Mouse (Mus musculus) liver, embryonic 11.5 days (tissue): ENCODE measurements around the gene Terf2. TPM values are rescaled to one million over a fixed set of nuclear protein-coding genes. Genes with fewer than 3 reads are reported as not detected.

Experiments
- ATAC-seq: fragments of 200-750 bp; cut with Nextera tagmentation; replicated peaks from 2 replicates; pipeline ENCODE4 v1.8.0; 2017; ENCODE audit warnings: moderate number of reproducible peaks, mild to moderate bottlenecking, moderate TSS enrichment, moderate library complexity; ENCODE audit not compliant: low FRiP score
- DNase-seq: peaks from one replicate; pipeline ENCODE4 v3.0.0-alpha.2; 2017; ENCODE audit warnings: low spot score
- H3K27ac ChIP-seq: fragments of 300-500 bp; sonication (generic); 2 replicates; pipeline ENCODE4 v1.5.1; 2014; ENCODE audit warnings: mild to moderate bottlenecking, low read depth, low read length, control low read depth
- H3K27me3 ChIP-seq: fragments of 300-500 bp; sonication (generic); replicated peaks from 2 replicates; pipeline ENCODE4 v1.6.1; 2014; ENCODE audit warnings: low read length, mixed read lengths; ENCODE audit not compliant: control insufficient read depth, insufficient read depth
- H3K36me3 ChIP-seq: fragments of 300-500 bp; sonication (generic); 2 replicates; pipeline ENCODE4 v1.6.1; 2014; ENCODE audit warnings: mild to moderate bottlenecking, low read length, moderate library complexity, mixed read lengths; ENCODE audit not compliant: control insufficient read depth, insufficient read depth
- H3K4me1 ChIP-seq: fragments of 300-500 bp; sonication (generic); replicated peaks from 2 replicates; pipeline ENCODE4 v1.6.1; 2014; ENCODE audit warnings: low read length, mixed read lengths; ENCODE audit not compliant: control insufficient read depth, insufficient read depth
- H3K4me2 ChIP-seq: fragments of 300-500 bp; sonication (generic); 2 replicates; pipeline ENCODE4 v1.6.1; 2014; ENCODE audit warnings: mild to moderate bottlenecking, control low read depth, moderate library complexity
- H3K4me3 ChIP-seq: fragments of 300-500 bp; sonication (generic); 2 replicates; pipeline ENCODE4 v1.5.1; 2014; ENCODE audit warnings: low read depth, low read length, control low read depth
- H3K9ac ChIP-seq: fragments of 300-500 bp; sonication (generic); 2 replicates; pipeline ENCODE4 v1.6.1; 2014; ENCODE audit warnings: low read depth, low read length, control low read depth
- H3K9me3 ChIP-seq: fragments of 300-500 bp; sonication (generic); 2 replicates; pipeline ENCODE4 v1.6.1; 2016; ENCODE audit warnings: low read length, inconsistent platforms, mixed read lengths; ENCODE audit not compliant: control insufficient read depth
- WGBS: fragments of 180-500 bp; shearing (Covaris S2); extraction: QIAGEN DNeasy Blood & Tissue Kit; methylation state at CpG from one replicate; pipeline ENCODE4 v1.1.7; 2014; 5-methylcytosine and 5-hydroxymethylcytosine counted together
- polyA plus RNA-seq: library from polyadenylated mRNA; unstranded; fragments of >200 nt; fragmentation: Nextera tagmentation; extraction: Ambion mirVana; gene quantifications from 2 replicates; pipeline ENCODE4 v1.2.1, GENCODE M21; 2014

The Terf2 gene
- 8.7 and 11.3 TPM in 2 replicates for polyA plus RNA-seq

DNA sequence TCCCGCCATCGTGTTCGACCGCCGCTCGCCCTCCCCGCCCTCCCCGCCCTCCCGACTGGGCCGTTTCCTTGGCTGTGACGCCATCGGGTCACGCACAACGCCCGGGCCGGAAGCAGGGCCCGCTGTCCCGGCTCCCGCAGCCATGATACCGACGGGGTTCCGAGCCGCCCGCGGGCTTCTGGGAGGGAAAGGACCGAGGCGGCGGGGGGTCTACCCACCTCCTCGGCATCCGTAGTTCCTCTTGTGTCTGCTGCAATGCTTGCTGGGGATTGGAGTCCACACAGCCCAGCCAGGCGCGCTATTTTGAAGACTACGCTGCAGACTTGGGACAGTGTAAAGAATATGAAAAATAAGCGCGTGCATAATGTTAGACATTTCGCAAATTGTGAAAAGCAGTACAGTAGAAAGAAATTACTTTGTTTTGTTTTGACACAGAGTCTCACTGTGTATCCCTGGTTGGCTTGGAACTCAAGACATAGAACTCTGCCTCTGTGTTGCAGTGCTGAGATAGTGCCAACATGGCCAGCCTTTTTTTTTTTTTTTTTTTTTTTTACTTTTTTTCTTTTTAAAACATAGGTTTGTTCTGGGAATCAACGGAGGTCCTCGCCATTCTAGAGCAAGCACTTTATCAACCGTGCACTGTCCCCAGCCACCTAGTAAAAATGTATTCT, at the start of gene Terf2:
Gene Terf2, minus strand, starts transcription at position 182 of the 671 bp plus-strand sequence.
- peaks cover 5% of the 10 kb centered on the region for H3K4me1 ChIP-seq
- WGBS, result 3% methylated on average over 39 of the region's 39 CpGs
- H3K36me3 ChIP-seq, result peaks cover 8% of the 10 kb centered on the region; the same call in 1 of the 2 replicates
- H3K4me3 ChIP-seq, result peak within 1 kb of the TSS; percentile 84
- H3K9ac ChIP-seq, result peak within 1 kb of the TSS; percentile 91
- H3K27ac ChIP-seq, result peak within 1 kb of the TSS; percentile 93
- no peaks in the 10 kb centered on the region for H3K9me3 ChIP-seq
- ATAC-seq (peak; percentile 94), DNase-seq (peak; percentile 93)
- H3K4me2 ChIP-seq, result peak within 1 kb of the TSS; percentile 81
- H3K27me3 ChIP-seq, result no peaks in the 10 kb centered on the region

DNA sequence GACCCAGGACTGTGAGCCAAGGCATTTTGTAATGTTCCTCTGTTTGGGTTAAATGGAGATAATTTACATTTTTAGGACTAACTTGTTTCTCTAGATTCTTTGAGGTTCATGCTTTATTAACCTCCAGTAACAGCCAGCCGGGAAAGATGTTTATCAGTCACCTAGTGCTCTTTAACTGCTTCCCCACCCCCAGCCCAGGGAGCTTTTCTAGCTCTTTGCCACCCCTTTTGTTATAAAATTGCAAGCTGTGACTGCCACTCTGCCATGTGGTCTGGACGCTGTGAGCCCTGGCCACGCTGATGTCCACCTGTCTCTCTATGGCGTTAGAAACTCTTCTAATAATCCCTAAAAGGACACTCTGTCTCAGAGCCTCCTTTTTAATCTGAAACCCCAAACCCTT, 47.2 kb upstream of the Terf2 start:
- H3K27me3 ChIP-seq, result no peaks in the 10 kb centered on the region
- 63% methylated on average over 4 of the region's 4 CpGs for WGBS

DNA sequence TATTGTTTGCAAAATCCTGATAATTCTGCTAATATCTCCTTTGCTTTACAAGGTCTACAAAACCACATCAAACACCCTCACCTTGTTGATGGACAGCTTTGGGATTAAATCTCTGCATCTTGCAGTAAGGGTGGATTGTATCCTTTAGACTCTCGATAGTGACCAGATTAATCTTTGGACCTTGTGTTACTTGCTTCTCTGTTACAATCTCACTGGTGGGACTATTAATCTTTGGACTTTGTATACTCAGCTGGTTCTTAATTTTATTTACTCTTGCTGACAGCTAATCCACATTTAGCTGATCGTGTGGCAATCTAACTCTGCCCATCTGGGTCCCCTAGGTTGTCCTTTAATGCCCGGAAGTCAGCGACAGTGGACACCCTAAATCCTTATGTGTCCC, 46.2 kb upstream of the Terf2 start:
- Histone ChIP-seq H3K9ac (no peak overlapping the region), H3K27me3 (no peaks in the 10 kb centered on the region), H3K9me3 (no peaks in the 10 kb centered on the region), H3K36me3 (no peaks in the 10 kb centered on the region), H3K4me1 (peaks cover 10% of the 10 kb centered on the region), H3K4me2 (no peak overlapping the region), H3K4me3 (no peak overlapping the region), H3K27ac (no peak overlapping the region)
- ATAC-seq, result no peak
- no peak for DNase-seq
- 82% methylated on average over 4 of the region's 4 CpGs for WGBS

More for the DNA sequence above, 47.2 kb upstream of the Terf2 start:
- Histone ChIP-seq H3K4me3 (no peak overlapping the region), H3K27ac (no peak overlapping the region), H3K4me2 (no peak overlapping the region), H3K4me1 (peaks cover 10% of the 10 kb centered on the region), H3K9me3 (no peaks in the 10 kb centered on the region), H3K36me3 (no peaks in the 10 kb centered on the region), H3K9ac (no peak overlapping the region)
- DNase-seq (no peak), ATAC-seq (no peak)

DNA sequence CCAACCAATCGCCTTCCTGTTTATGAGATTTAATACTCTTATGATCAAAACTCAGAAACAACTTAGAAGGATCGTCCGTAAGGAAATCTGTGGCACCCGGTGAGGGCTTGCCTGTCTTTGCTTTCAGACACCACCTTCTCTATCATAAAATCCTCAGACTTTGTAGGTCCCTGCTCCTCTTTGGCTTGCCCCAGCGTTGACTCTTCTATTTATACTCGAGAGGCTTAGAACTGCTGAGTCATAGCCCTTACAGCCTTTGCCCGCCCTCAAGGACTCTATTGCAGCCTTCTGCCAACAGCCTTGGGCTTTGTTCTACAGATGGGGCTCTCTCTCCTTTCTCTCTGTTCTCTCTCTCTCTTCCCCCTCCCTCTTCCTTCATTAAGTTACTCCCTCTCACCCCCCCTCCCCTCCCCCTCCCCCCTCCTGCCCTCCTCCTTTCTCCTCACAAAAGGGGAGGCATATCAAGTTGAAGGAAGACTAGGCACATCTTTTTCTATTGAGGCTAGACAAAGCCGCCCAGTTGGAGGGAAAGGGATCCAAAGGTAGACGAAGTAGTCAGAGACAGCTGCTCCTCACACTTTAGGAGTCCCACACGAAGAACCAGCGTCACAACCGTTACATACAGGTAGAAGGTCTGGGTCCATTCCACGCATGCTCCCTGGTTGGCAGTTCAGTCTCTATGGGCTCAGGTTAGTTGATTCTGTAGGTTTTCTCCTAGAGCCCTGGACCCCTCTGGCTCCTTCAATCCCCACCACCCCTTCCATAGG, 43.5 kb upstream of the Terf2 start:
- Histone ChIP-seq H3K4me3 (no peak overlapping the region), H3K9me3 (no peaks in the 10 kb centered on the region), H3K36me3 (no peaks in the 10 kb centered on the region), H3K27ac (no peak overlapping the region), H3K4me1 (peaks cover 10% of the 10 kb centered on the region), H3K4me2 (no peak overlapping the region), H3K27me3 (no peaks in the 10 kb centered on the region), H3K9ac (no peak overlapping the region)
- 51% methylated on average over 13 of the region's 13 CpGs for WGBS
- peak; percentile 90 for ATAC-seq
- no peak for DNase-seq

DNA sequence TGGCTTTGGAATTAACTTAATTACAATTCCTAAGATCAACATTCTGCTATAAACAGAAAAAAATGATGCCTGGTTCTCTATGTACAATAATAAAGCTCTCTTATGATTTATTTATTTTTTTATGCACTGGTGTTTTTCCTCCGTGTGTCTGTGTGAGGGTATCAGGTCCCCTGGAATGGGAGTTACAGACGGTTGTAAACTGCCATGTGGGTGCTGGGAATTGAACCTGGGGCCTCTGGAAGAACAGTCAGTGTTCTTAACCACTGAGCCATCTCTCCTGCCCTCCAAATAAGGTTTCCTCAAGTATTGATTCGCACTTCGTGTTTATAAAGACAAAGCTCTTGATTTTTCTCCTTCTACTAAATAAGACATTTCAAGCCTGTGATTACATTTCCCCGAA, 42.0 kb upstream of the Terf2 start:
- DNase-seq (no peak), ATAC-seq (no peak)
- Histone ChIP-seq H3K27ac (no peak overlapping the region), H3K27me3 (no peaks in the 10 kb centered on the region), H3K4me1 (peaks cover 10% of the 10 kb centered on the region), H3K4me2 (no peak overlapping the region), H3K9ac (no peak overlapping the region), H3K9me3 (no peaks in the 10 kb centered on the region), H3K36me3 (no peaks in the 10 kb centered on the region), H3K4me3 (no peak overlapping the region)
- WGBS, result 92% methylated on average over 5 of the region's 5 CpGs

GRCm38 (mm10) chr8:107137591-107137990, 41.2 kb upstream of the Terf2 start:
- Histone ChIP-seq H3K4me3 (no peak overlapping the region), H3K27ac (no peak overlapping the region), H3K27me3 (no peaks in the 10 kb centered on the region), H3K9me3 (no peaks in the 10 kb centered on the region), H3K4me1 (peaks cover 10% of the 10 kb centered on the region), H3K4me2 (no peak overlapping the region), H3K36me3 (no peaks in the 10 kb centered on the region), H3K9ac (no peak overlapping the region)
- WGBS, result 91% methylated on average over 6 of the region's 6 CpGs
- ATAC-seq (no peak), DNase-seq (no peak)

DNA sequence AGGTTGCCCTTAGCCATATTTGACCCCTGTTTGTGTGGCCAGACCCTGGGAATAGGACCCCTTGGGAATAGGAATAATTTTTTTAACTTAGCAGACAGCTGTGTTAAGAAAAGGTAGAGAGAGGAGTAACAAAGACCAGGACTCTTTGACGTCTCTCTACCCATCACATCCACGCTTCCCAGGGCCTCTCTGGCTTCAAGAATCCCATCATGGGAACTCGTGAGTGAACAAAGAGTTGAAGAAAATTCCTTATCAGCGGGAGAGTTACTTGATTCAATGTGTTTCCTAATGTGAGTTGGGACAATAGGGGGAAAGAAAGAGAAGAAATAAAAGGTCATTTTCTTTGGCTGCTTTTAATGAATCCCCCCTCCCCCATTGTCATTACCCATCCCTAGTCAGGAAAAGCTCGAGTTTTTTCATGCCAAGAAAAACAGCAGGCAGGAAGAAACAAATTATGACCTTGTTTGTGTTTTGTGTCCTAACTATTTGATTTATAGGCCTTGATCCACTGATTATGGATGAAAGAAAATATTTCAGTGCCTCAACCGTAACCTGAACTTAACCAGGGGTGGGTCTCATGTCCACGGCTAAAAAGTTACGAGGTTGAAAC, 39.8 kb upstream of the Terf2 start:
- DNase-seq, result no peak
- ATAC-seq, result no peak

GRCm38 (mm10) chr8:107133881-107134280, 37.5 kb upstream of the Terf2 start:
- no peak for DNase-seq
- H3K4me1 ChIP-seq, result no peaks in the 10 kb centered on the region

More for the DNA sequence above, 39.8 kb upstream of the Terf2 start:
- no peaks in the 10 kb centered on the region for H3K27me3 ChIP-seq
- H3K9ac ChIP-seq, result no peak overlapping the region
- no peak overlapping the region for H3K4me2 ChIP-seq
- no peaks in the 10 kb centered on the region for H3K36me3 ChIP-seq
- H3K4me1 ChIP-seq, result peaks cover 10% of the 10 kb centered on the region
- no peak overlapping the region for H3K4me3 ChIP-seq
- H3K27ac ChIP-seq, result no peak overlapping the region
- 66% methylated on average over 8 of the region's 8 CpGs for WGBS
- H3K9me3 ChIP-seq, result no peaks in the 10 kb centered on the region

More at GRCm38 (mm10) chr8:107133881-107134280, 37.5 kb upstream of the Terf2 start:
- WGBS, result 65% methylated on average over 6 of the region's 6 CpGs
- H3K27me3 ChIP-seq, result no peaks in the 10 kb centered on the region
- H3K9me3 ChIP-seq, result no peaks in the 10 kb centered on the region
- H3K27ac ChIP-seq, result no peak overlapping the region
- H3K36me3 ChIP-seq, result no peaks in the 10 kb centered on the region
- no peak overlapping the region for H3K4me2 ChIP-seq
- ATAC-seq, result no peak
- H3K4me3 ChIP-seq, result no peak overlapping the region
- no peak overlapping the region for H3K9ac ChIP-seq
